Mouse (Mus musculus): ENCODE measurements at regions not wholly inside any gene's neighbourhood (a gene's known extent, or its start where the extent isn't known, plus 50 kb on each side); places are given as distances from the start of the nearest gene placed in this dataset.

- no peak for TF ChIP-seq CTCF (IDR thresholded peaks at IDR 0.05; ENCODE audit: insufficient read depth, low read length)
- no peak for TF ChIP-seq POLR2A (IDR thresholded peaks at IDR 0.05; ENCODE audit: borderline replicate concordance, extremely low read depth, low read depth, low read length)
These were observed 102.2 kb downstream of the Cbln1 start for GRCm38 (mm10) chr8:87370194-87370593.

Data from lung, adult 2 months (tissue).